ENCODE assay signal across 26 mouse cellular contexts in genomic region chr8:113517912-113518311, GRCm38 (mm10).
DNase-seq lines count a peak whose midpoint lies in the region; ATAC-seq lines count a peak whose summit lies in the region.
"Had no signal": no experiment of that assay in that cellular context is flagged by ENCODE, and none has a peak within 500 bp of the region (broad histone marks: within the 10 kb centered on the region; RNA-seq: fewer than 3 reads in every experiment).

No protein-coding gene starts in this region.

- no peak for ATAC-seq in intestine, embryonic 14.5 days (replicated peaks; ENCODE audit: low FRiP score, low TSS enrichment, low read depth)
- ATAC-seq in intestine, embryonic 15.5 days = no peak
- no peak for ATAC-seq in monocyte, adult 5-6 weeks (replicated peaks; ENCODE audit: insufficient number of reproducible peaks, low FRiP score, low TSS enrichment, poor library complexity, severe bottlenecking)
- no peak for ATAC-seq in heart, embryonic 12.5 days (ENCODE audit: insufficient number of reproducible peaks, low FRiP score)
- ATAC-seq: liver, embryonic 12.5 days; liver, postnatal 0 days had no signal

- no peak overlapping the region for H3K27ac ChIP-seq in intestine, embryonic 14.5 days (ENCODE audit: low read depth)
- H3K27ac ChIP-seq in intestine, embryonic 15.5 days = no peak overlapping the region
- H3K27ac ChIP-seq in heart, embryonic 12.5 days (ENCODE audit: poor library complexity, severe bottlenecking) = no peak overlapping the region
- H3K27ac ChIP-seq: embryonic facial prominence, embryonic 10.5 days; embryonic facial prominence, embryonic 15.5 days; forebrain, embryonic 12.5 days; hindbrain, embryonic 14.5 days; kidney, embryonic 15.5 days; liver, embryonic 12.5 days had no signal

- no peak overlapping the region for H3K4me2 ChIP-seq in intestine, embryonic 14.5 days (ENCODE audit: low read length)
- H3K4me2 ChIP-seq in intestine, embryonic 15.5 days (replicated peaks) = no peak overlapping the region
- no peak overlapping the region for H3K4me2 ChIP-seq in heart, embryonic 12.5 days
- H3K4me2 ChIP-seq: embryonic facial prominence, embryonic 15.5 days; forebrain, embryonic 12.5 days; heart, embryonic 11.5 days; hindbrain, embryonic 14.5 days; kidney, embryonic 15.5 days; liver, embryonic 12.5 days had no signal

- H3K9ac ChIP-seq in intestine, embryonic 14.5 days (ENCODE audit: low read length) = no peak overlapping the region
- no peak overlapping the region for H3K9ac ChIP-seq in intestine, embryonic 15.5 days
- no peak overlapping the region for H3K9ac ChIP-seq in heart, embryonic 12.5 days
- H3K9ac ChIP-seq: embryonic facial prominence, embryonic 15.5 days; forebrain, embryonic 12.5 days; hindbrain, embryonic 14.5 days; kidney, embryonic 15.5 days; liver, embryonic 12.5 days; liver, postnatal 0 days had no signal

- no peaks in the 10 kb centered on the region for H3K27me3 ChIP-seq in intestine, embryonic 14.5 days (replicated peaks; ENCODE audit: control insufficient read depth, insufficient read depth, low read length)
- H3K27me3 ChIP-seq in intestine, embryonic 15.5 days (replicated peaks) = no peaks in the 10 kb centered on the region
- H3K27me3 ChIP-seq in heart, embryonic 12.5 days (replicated peaks) = no peaks in the 10 kb centered on the region
- H3K27me3 ChIP-seq: embryonic facial prominence, embryonic 15.5 days; forebrain, embryonic 12.5 days; kidney, embryonic 15.5 days; liver, embryonic 12.5 days had no signal

- no peaks in the 10 kb centered on the region for H3K4me1 ChIP-seq in intestine, embryonic 14.5 days (replicated peaks; ENCODE audit: control insufficient read depth, insufficient read depth, low read length)
- no peaks in the 10 kb centered on the region for H3K4me1 ChIP-seq in intestine, embryonic 15.5 days (replicated peaks)
- 0 out of 2 replicates have a peak, but pooled peaks cover 5% of the 10 kb centered on the region for H3K4me1 ChIP-seq in heart, embryonic 12.5 days (replicated peaks)
- H3K4me1 ChIP-seq: embryonic facial prominence, embryonic 15.5 days; kidney, embryonic 15.5 days; liver, embryonic 12.5 days had no signal

- peaks cover 3% of the 10 kb centered on the region; the same call in 1 of the 2 replicates for H3K9me3 ChIP-seq in intestine, embryonic 14.5 days (ENCODE audit: control insufficient read depth, low read length)
- H3K9me3 ChIP-seq in intestine, embryonic 15.5 days = no peaks in the 10 kb centered on the region
- H3K9me3 ChIP-seq in heart, embryonic 12.5 days (replicated peaks) = 0 out of 2 replicates have a peak, but pooled peaks cover 3% of the 10 kb centered on the region
- H3K9me3 ChIP-seq: embryonic facial prominence, embryonic 10.5 days; embryonic facial prominence, embryonic 15.5 days; forebrain, embryonic 12.5 days; kidney, embryonic 15.5 days had no signal

- H3K36me3 ChIP-seq in intestine, embryonic 14.5 days (ENCODE audit: control insufficient read depth, insufficient read depth, low read length) = no peaks in the 10 kb centered on the region
- no peaks in the 10 kb centered on the region for H3K36me3 ChIP-seq in intestine, embryonic 15.5 days
- no peaks in the 10 kb centered on the region for H3K36me3 ChIP-seq in heart, embryonic 12.5 days
- H3K36me3 ChIP-seq: embryonic facial prominence, embryonic 10.5 days; embryonic facial prominence, embryonic 15.5 days; forebrain, embryonic 12.5 days; G1E; kidney, embryonic 15.5 days; liver, embryonic 12.5 days had no signal

- WGBS in intestine, embryonic 14.5 days = 96% methylated on average over 1 of the region's 1 CpGs
- 84% methylated on average over 1 of the region's 1 CpGs for WGBS in intestine, embryonic 15.5 days
- WGBS in heart, embryonic 12.5 days = 100% methylated on average over 1 of the region's 1 CpGs

- peak; percentile 9 for DNase-seq in intestine, embryonic 14.5 days (ENCODE audit: low spot score)
- DNase-seq in cerebellum, adult 11 months = peak; percentile 7
- DNase-seq in cerebellum, adult 9-10 months = peak; percentile 11
- peak; percentile 38 to 51 for DNase-seq in cerebellum, postnatal 36 days
- DNase-seq: adrenal gland, postnatal 14 days; gastrocnemius, postnatal 36 days; heart, adult 18-20 months; heart, postnatal 4 days; kidney, adult 18-20 months; kidney, postnatal 25 days; liver, postnatal 0 days; lung, postnatal 36 days; midbrain, embryonic 14.5 days; spleen, adult 18-20 months; thymus, postnatal 4 days had no signal

- H3K4me3 ChIP-seq in intestine, embryonic 14.5 days (ENCODE audit: low read depth, low read length) = no peak overlapping the region
- no peak overlapping the region for H3K4me3 ChIP-seq in intestine, embryonic 15.5 days (replicated peaks)
- no peak overlapping the region for H3K4me3 ChIP-seq in heart, embryonic 12.5 days
- H3K4me3 ChIP-seq: embryonic facial prominence, embryonic 10.5 days; embryonic facial prominence, embryonic 15.5 days; forebrain, embryonic 12.5 days; kidney, embryonic 15.5 days; liver, embryonic 12.5 days had no signal
